Mouse (Mus musculus): Measurements from ENCODE around the gene Prss12. TPM values are rescaled to one million over a fixed set of nuclear protein-coding genes. Genes with fewer than 3 reads are reported as not detected.

Prss12 gene
- polyA plus RNA-seq, 1 experiment from 2014 or later, result 0.06 TPM

DNA sequence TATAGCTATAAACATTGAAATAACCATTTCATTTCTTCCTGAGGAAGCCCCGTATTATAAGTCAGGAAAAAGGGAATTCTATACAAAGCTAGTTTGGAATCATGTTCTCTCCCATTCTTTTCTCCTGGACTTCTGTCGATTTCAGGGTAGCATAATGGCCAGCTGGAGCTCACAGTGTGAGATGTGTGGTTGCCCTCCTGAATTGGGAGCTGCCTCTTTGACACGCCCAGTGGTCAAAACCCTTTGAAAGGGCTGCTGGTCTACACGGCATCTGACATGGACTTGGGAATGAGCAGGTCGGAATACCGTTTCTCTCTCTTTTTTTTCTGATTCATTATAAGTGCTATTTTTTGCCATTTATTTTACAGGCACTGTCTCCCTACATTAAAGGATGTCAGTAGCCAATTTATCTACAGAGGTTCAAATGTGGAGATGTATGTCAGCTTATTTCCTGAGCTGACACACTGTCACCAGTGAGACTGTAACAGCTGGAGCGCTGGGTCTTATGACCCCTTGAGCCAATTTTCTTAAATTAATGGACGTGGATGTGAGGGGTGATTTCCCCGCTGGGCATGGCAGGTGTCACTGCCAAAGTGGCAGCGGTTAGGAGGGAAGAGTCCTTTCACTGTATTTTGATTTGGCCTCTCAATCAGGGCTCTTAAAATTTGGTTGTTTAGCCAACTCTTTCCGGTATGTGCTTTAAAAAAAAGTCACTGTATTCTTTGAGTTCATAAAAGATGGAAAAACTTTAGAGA lies 79.8 kb downstream of the Prss12 start:
- DNase-seq (ENCODE audit: low read depth, low spot score) (no peak), ATAC-seq (no peak)
- POLR2A ChIA-PET, result no interaction called here
- no peaks in the 10 kb centered on the region for H3K27me3 ChIP-seq
- TF ChIP-seq CTCF (IDR thresholded peaks at IDR 0.05), result no peak
- CTCF ChIA-PET, result interaction anchor here (3.8 kb wide), 1 partner anchor 10 kb away, joined by 16 read pairs; no protein-coding TSS in a partner anchor
- in situ Hi-C loops (cut with MboI; ENCODE audit: low pct_unique_long_range_greater_than_20kb), result no loop called here

DNA sequence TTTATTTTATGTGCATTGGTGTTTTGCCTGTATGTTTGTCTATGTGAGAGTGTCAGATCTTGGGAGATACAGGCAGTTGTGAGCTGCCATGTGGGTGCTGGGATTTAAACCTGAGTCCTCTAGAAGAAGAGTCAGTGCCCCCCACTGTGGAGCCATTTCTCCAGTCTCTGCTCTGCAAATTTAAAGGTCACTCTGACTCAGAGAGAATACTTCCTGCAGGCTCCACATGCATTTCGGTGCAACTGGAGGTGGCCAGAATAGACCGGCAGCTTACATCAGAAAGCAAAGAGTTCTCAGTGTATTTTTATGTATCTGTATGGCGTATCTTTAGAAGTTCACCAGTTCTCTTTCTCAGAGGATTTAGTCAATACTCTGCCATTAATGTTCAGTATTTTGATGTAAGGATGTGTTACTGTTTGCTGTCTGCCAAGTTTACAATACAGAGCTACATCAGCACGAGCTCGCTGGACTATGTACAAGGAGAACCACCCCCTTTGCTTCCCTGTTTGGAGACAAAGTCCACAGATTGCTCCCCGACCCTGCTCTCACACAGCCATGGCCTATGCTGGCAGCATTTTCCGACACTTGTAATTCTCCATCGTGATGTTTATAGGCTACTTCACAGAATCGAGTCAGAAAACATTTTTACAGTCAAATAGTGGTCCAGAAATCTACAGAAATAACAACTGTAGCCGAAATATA lies 81.2 kb downstream of the Prss12 start:
- POLR2A ChIA-PET, result interaction anchor here (0.9 kb wide), 1 partner anchor 29 kb away, joined by 3 read pairs; no protein-coding TSS in a partner anchor
- H3K27me3 ChIP-seq, result no peaks in the 10 kb centered on the region
- CTCF ChIA-PET, result interaction anchor here (0.7 to 3.8 kb wide), 3 partner anchors 9 to 751 kb away, joined by 3 to 16 read pairs (median 5); no protein-coding TSS in a partner anchor
- TF ChIP-seq CTCF (IDR thresholded peaks at IDR 0.05), result no peak
- ATAC-seq (no peak), DNase-seq (ENCODE audit: low read depth, low spot score) (no peak)
- in situ Hi-C loops (cut with MboI; ENCODE audit: low pct_unique_long_range_greater_than_20kb), result no loop called here

- CTCF ChIA-PET, result interaction anchor here (1.0 to 1.3 kb wide), 3 partner anchors 9 to 31 kb away, joined by 3 to 5 read pairs (median 4); no protein-coding TSS in a partner anchor
Observed at GRCm38 (mm10) chr3:123531124-123531523, 84.4 kb downstream of the Prss12 start.

GRCm38 (mm10) chr3:123537279-123537678 lies 90.6 kb downstream of the Prss12 start:
- DNase-seq (ENCODE audit: low read depth, low spot score), result no peak
- ATAC-seq, result no peak
- no peaks in the 10 kb centered on the region for H3K27me3 ChIP-seq
- TF ChIP-seq CTCF (IDR thresholded peaks at IDR 0.05), result no peak
- ChIA-PET CTCF (interaction anchor here (0.9 kb wide), 1 partner anchor 28 kb away, joined by 3 read pairs; no protein-coding TSS in a partner anchor), POLR2A (no interaction called here)
- in situ Hi-C loops (cut with MboI; ENCODE audit: low pct_unique_long_range_greater_than_20kb), result no loop called here

More at GRCm38 (mm10) chr3:123531124-123531523, 84.4 kb downstream of the Prss12 start:
- ATAC-seq, result no peak
- in situ Hi-C loops (cut with MboI; ENCODE audit: low pct_unique_long_range_greater_than_20kb), result no loop called here
- no peak for TF ChIP-seq CTCF (IDR thresholded peaks at IDR 0.05)
- DNase-seq (ENCODE audit: low read depth, low spot score), result no peak
- POLR2A ChIA-PET, result no interaction called here
- no peaks in the 10 kb centered on the region for H3K27me3 ChIP-seq

- POLR2A ChIA-PET, result no interaction called here
- no peak for ATAC-seq
- no peaks in the 10 kb centered on the region for H3K27me3 ChIP-seq
- in situ Hi-C loops (cut with MboI; ENCODE audit: low pct_unique_long_range_greater_than_20kb), result no loop called here
- TF ChIP-seq CTCF (IDR thresholded peaks at IDR 0.05), result no peak
- CTCF ChIA-PET, result interaction anchor here (1.6 kb wide), 1 partner anchor 10 kb away, joined by 3 read pairs; no protein-coding TSS in a partner anchor
- DNase-seq (ENCODE audit: low read depth, low spot score), result no peak
Observed at GRCm38 (mm10) chr3:123543585-123544304, 97.0 kb downstream of the Prss12 start.

GRCm38 (mm10) chr3:123550487-123550886 lies 103.8 kb downstream of the Prss12 start:
- CTCF ChIA-PET, result interaction anchor here (1.2 kb wide), 1 partner anchor 15 kb away, joined by 4 read pairs; no protein-coding TSS in a partner anchor
- TF ChIP-seq CTCF (IDR thresholded peaks at IDR 0.05), result no peak
- no peak for DNase-seq (ENCODE audit: low read depth, low spot score)
- ATAC-seq, result no peak
- POLR2A ChIA-PET, result no interaction called here
- in situ Hi-C loops (cut with MboI; ENCODE audit: low pct_unique_long_range_greater_than_20kb), result no loop called here
- no peaks in the 10 kb centered on the region for H3K27me3 ChIP-seq

DNA sequence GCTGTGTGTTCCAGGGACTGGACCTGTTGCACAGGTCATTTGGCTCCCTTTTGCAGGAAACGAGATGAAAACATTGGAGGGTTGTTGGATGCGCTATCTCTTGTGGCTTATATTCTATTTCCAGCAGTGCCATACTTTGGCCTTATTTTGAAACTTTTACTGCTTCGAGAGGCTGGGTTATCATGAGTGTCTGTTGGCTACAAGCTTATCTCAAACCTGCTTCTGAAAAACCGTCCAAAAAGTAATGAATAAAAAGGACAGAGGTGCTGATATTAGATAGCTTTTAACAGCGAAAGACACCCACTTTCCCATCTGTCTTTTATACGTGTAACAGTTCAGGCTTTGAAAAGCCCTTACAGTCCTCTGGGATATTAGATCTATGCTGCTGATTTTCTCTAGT lies 107.2 kb downstream of the Prss12 start:
- ATAC-seq (no peak), DNase-seq (ENCODE audit: low read depth, low spot score) (no peak)
- CTCF ChIA-PET, result interaction anchor here (1.1 to 1.4 kb wide), 2 partner anchors 9 to 14 kb away, joined by 3 read pairs; no protein-coding TSS in a partner anchor
- H3K27me3 ChIP-seq, result no peaks in the 10 kb centered on the region
- no peak for TF ChIP-seq CTCF (IDR thresholded peaks at IDR 0.05)
- in situ Hi-C loops (cut with MboI; ENCODE audit: low pct_unique_long_range_greater_than_20kb), result no loop called here
- POLR2A ChIA-PET, result no interaction called here

DNA sequence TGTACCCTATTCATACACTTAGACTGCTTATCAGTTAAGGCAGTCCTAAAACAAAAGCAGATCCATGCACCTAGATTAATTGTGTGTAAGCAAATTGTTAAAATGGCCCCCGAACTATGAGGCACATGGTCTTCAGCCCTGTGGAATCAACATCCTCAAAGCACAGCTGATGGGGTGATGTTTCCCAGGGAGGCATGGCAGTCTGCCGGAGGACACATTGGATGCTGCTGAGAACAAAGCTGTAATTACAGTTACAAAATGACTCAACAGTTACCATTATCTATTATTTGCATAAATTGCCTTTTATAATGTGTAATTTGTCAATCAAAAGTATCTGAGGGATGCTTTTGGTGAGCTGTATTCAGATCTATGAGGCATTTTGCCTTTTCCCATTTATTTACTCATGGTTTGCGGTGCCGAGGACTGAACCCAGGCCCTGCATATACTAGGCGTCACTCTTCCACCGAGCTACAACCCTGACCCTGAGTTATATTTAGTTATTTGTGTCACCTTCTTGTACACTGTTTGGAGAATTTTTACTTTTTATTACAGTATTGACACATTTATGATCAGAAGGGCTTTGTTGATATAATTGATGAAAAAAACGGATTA lies 108.6 kb downstream of the Prss12 start:
- in situ Hi-C loops (cut with MboI; ENCODE audit: low pct_unique_long_range_greater_than_20kb), result no loop called here
- no peak for TF ChIP-seq CTCF (IDR thresholded peaks at IDR 0.05)
- POLR2A ChIA-PET, result no interaction called here
- CTCF ChIA-PET, result interaction anchor here (1.1 to 1.3 kb wide), 2 partner anchors 10 to 74 kb away, joined by 3 to 5 read pairs; no protein-coding TSS in a partner anchor
- ATAC-seq, result no peak
- DNase-seq (ENCODE audit: low read depth, low spot score), result no peak
- no peaks in the 10 kb centered on the region for H3K27me3 ChIP-seq

Other genes starting within 250 kb of the Prss12 start
- 0.83 TPM for gene Synpo2, start 210.8 kb upstream of the Prss12 start, polyA plus RNA-seq (2021)
- 36.2 TPM for gene Sec24d, start 179.5 kb upstream of the Prss12 start, polyA plus RNA-seq (2021)
- 28.9 TPM for gene Mettl14, start 60.8 kb upstream of the Prss12 start, polyA plus RNA-seq (2021)
- gene Ndst3, start 243.9 kb downstream of the Prss12 start, polyA plus RNA-seq (2021), result 0.36 TPM